Mouse (Mus musculus) NIH3T3 (cell line): Measurements from ENCODE around the gene Nme2.

ENCODE experiments used
- DNase-seq: peaks from one replicate; pipeline ENCODE4 v3.0.0-alpha.2; 2012; ENCODE audit warnings: low read depth

Nme2 gene

GRCm38 (mm10) chr11:93956159-93956558 is at the start of gene Nme2:
Nme2 (minus strand) TSS chr11:93956259.
- DNase-seq, result no peak

DNA sequence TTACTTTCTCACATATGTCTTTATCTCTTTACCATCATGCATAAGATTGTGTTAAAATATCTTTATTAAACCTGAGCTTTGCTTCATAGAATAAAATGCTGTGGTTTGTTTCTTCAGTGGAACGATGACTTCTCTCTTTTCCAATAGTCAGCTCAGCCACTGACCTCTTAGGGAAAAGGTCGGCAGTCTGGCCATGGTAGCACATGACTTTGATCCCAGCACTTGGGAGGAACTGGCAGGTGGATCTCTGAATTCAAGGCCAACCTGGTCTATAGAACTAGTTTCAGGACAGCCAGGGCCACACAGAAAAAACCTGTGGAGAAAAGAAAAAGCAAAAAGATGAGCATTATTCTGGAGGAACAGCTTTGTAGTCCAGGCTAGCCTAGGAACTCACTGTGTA is 47.3 kb upstream of the Nme2 start:
- no peak for DNase-seq

DNA sequence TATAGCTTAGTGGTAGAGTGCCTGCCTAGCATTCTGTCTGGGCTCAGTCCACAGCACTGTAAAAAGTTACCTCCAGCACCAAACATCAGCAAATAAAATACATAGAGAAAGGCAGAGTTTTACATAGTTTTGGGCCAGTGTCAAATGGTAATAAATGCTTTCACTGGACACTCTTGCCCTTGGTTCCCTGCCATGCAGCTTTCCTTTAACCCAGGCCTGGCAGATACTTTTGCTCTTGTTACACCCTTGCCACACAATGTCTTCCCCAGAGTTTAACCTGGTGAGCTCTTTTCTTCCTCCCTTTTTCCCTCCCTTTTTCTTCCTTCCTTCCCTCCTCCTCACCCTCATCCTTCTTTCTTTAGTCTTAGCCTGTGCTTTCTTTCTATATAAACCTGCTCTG is 43.2 kb upstream of the Nme2 start:
- peak; percentile 4 for DNase-seq

DNA sequence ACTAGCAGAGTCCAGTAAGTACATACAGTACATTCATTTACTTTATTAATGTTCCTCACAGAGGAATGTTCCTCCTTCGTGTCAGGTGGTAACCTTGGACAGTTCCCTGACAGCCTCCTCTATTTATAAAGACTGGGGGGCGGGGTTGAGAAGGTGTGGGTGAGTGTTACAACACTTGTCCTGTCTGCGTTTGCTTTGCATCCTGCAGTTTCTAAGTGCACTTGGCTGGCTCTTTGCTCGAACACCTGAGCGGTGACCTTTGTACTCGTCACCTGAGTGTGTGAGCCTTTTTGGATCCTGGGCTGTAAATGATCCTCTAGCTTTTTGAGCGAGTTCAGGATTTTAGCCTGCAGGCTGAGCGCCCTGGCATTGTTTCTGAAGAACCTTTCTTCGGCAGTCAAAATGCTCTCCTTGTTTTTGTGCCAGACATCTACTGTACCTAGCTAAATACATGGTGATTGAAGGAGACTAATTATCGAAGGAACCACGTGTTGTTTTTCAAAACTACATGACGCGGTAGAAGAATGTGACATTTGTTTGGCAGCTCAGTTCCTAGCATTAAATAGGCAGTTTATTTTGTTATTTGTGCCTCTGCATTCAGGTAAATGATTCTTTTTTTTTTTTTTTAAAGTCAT is 41.2 kb upstream of the Nme2 start:
- DNase-seq, result peak; percentile 62

DNA sequence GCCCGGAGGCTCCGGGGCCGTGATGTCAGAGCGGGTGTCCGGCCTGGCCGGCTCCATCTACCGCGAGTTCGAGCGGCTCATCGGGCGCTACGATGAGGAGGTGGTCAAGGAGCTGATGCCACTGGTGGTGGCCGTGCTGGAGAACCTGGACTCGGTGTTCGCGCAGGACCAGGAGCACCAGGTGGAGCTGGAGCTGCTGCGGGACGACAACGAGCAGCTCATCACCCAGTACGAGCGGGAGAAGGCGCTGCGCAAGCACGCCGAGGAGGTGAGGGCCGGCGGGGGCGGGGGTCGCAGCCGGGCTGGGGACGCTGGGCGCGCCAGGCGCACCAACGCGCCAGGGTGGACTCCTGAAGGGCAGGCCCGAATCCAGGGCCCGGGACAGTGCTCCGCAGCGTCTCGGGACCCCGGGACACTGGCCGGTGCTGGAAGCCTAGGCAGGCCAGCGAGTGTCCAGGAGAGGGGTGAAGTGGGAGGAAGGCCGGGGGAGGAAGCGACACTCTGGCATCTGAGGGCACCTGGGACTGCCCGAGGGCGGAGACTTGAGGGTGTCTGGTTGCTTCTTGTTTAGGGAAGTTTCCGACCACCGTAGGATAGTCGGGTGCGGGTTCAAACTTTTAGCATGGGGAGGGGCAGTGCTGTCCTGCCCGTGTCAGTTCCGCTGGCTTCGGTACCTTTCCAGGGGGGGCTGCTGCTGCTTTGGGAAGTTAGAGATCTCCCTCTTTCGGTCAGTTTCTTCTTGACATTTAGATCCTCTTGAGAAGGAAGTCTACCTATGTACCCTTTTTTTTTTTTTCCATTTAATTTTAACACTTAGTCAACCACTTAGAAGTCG is 40.5 kb upstream of the Nme2 start:
- DNase-seq, result peak; percentile 60

DNA sequence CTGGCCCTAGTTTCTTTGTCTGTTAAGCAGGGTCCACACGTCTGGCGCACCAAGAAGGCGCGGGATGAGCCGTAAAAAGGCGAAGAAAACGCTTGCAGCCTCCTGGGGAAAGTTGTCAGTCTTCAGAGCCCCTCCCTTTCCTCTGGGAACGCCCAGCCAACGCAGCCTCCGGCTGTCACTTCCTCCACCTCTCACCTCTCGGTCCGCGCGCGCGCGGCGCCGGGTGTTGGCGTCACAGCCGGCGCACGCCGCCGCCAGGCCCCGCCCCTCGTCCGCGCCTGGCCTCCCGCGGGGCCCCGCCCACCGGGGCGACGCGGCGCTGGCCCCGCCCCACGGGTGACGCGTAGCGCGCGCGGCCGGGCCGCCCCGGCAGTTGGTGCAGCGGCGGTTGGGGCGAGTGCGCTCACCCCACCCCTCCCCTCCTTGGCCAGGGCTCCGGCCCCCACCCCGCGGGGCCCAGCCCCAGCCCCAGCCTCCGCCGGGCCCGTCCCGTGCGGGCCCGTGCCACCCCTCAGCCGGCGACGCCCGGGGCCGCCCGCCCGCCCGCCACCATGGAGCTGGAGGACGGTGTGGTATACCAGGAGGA is 39.8 kb upstream of the Nme2 start, which contains the start of gene Spag9:
Spag9 (plus strand) TSS at position 372 of the 586 bp plus-strand sequence.
- DNase-seq, result peak; percentile 98

DNA sequence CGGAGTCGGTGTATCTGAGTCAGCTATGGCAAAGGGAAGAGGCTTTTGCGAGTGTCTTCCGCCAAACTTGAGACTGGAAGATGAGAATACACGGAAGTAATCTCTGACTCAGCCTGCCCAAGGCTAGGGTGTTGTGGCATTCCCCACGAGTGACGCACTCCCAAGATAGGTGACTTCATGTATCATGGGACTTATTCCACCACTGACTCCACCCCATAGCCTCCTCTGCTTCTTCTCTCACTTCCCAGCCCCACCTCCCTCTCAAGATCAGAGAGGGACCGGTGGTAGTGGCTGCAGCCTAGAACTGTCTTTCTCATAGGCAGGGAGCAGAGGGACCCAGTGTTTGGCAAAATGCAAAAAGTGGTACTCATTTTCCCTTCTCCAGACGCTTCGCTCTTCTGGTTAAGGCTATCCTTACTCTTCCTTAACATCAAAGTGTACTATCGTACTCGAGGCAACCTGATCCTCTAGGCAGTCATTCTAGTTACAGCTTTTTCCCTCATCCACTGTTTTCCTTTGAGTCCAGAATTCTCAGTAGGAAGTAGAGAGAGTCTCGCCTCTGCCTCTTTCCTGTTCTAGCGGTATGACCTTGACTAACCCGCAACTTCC is 39.2 kb upstream of the Nme2 start:
- DNase-seq, result peak; percentile 97

DNA sequence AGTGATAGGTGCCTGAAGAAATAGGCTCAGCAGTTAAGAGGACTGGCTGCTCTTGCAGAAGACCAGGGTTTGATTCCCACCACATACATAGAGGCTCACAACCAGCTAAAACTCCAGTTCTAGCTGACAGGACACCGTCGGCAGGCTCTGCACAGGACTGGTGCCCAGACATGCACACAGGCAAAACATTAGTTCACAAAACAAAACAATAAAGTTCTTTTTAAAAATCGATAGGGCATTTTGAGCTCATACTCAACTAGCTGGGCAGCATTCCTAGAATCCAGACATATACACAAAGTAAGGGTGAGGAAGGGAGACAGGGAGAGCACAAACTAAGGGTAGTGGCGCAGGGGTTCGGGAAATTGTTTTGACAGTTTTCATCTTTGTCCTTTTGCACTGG is 38.5 kb upstream of the Nme2 start:
- DNase-seq, result no peak

DNA sequence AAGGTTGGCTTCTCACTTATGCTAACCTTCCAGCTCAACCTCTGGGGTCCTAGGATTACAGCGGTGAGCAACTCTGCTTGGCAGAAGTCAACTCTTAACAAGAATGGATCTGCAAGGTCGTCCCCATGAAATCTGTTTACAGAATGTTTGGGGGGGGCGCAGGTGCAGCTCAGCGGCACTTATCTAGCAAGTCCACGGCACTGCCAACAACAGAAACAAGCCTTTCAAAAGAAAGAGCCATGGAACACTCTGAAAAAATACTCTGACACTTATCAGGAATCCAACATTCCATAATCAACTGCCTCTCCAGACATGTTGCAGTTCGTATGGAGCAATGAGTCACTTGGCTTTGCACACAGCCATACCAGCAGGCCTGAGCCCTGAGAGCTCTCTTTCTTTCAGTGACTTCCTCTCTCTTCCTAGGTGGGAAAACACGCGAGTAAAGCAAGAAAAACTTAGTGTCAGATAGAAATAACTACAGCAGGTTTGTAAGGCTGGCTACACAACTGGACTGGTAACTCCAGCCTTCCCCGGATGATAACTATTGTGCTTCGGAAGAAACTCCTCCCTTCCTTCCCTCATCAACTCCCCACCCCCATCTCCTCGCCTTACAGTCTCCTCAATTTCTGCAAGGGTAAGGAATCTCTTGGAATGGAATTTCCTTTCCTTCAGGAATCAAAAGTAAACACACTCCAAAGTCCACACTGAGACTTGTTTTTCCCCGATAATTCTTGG is 32.4 kb upstream of the Nme2 start:
- peak; percentile 81 for DNase-seq

DNA sequence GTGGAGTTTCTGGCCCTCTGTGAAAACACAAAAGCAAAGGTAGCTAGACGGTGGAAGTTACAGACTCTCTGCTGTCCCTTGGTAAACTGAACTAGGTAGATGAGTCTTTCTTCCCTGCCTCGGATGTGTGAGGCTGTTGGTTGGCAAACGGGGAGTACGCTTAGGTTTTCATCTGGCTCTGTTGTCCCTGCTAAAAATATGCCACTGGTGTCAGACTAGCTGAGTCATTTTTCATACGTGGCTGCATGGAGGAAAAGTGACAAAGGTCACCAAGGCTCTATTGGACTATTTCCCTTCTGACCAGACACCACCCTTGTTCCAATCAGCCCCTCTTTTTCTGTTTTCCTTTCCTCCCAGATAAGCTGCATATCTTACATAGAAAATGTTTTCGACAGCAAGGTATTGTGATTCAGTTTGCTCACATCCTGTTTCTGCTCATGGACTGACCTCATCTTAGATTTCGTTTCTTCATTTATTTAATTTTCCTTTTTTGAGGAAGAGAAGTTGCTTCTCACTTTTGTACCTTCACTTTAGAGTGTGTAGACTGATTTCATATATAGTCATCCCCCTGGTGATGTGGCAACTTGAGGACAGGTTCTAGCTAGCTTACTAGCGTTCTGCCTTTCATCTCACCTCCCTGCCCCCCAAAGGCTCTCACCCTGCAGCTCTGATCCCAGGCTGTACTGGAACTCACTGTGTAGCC is 31.7 kb upstream of the Nme2 start:
- peak; percentile 12 for DNase-seq

- DNase-seq, result no peak
These were observed 31.0 kb upstream of the Nme2 start for GRCm38 (mm10) chr11:93987026-93987425.

DNA sequence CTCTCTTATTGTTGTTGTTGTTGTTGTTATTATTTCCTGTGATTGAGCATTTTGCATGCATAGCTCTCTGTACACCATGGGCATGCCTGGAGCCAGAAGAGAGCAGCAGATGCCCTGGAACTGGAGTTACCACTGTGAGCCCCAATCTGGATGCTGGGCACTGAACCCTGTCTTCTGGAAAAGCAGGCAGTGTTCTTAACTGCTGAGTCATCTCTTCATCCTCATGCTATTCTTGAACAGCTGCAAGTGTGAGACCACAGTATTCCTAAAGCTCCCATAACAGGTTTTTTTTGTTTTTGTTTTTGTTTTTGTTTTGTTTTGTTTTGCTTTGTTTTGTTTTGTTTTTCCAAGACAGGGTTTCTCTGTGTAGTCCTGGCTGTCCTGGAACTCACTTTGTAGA is 30.2 kb upstream of the Nme2 start:
- DNase-seq, result peak; percentile 27

DNA sequence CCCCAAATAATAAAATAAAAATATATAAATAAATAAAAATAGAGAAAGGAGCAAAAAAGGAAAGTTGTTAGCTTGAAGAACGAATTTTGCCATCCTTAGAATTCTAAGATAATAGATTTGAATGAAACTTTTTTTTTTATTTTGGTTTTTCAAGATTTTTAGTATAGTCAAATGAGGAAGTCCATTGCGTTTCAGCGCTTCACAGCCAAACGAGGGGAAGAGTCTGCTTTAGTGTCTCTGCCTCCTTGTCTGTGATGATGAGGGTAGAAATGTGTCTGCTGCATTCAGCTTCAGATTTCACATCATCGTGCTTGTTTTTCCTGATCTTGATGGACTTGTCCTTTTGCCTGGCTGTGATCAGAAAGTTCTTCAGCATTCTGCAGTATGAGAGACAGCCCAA is 29.2 kb upstream of the Nme2 start:
- DNase-seq, result no peak

DNA sequence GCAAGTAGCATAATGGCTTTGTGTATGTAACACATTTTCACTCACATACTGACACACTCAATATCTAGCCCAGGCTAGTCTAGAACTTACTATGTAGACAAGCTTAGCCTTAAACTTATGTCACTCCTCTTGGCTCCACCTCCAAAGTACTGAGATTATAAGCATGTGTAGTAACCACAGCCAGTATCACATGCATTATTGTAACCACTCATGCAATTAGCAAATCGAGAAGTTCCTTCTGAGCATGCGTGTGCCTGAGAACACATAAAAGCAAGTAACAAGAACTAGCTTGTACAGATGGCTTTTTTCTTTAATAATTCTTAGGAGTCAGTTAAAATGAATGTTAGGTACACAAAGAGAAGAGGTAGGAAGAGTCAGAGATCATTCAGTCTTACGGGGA is 28.6 kb upstream of the Nme2 start:
- DNase-seq, result no peak

DNA sequence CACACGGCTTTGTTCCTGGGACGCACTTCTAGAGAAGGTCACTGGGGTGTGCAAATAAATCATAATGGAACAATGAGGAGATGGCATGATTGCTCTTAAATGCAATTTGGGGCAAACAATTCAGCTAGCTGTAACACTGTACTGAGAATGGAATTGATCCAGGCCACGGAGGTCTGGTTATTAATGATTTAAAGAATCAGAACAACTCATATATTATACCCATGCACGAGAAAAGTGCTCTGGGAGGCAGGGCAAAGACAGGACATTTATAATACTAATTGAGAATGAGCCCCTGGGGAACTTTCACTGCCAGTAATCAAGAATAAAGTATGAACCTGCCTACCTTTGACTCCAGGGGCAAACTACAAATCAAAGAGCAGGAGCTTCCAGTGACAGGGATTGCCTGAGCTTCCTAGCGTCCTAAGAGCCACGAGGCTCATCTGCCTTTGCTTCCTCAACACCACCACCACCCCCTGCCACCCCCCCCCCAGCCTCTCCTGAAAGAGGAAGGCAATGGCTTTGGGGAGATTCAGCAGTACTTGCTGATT is 23.5 kb upstream of the Nme2 start:
- DNase-seq, result peak; percentile 48

DNA sequence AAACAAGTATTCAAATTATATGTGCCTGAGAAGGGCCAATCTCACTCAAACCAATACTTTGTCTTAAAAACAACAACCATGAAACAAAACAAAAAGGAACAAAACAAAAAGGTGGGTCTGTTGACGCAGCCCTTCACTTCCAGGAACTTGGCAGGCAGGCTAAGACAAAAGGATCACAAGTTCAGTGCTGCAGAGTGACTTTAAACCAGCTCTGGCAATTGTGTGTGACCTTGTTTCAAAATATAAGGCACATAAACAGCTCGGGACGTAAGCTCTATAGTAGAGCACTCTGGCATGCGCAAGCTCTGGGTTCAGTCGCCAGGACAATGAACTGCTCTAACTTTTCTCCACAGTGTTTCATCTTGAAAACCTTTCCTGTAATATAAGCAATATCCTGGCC is 16.9 kb upstream of the Nme2 start:
- DNase-seq, result no peak

DNA sequence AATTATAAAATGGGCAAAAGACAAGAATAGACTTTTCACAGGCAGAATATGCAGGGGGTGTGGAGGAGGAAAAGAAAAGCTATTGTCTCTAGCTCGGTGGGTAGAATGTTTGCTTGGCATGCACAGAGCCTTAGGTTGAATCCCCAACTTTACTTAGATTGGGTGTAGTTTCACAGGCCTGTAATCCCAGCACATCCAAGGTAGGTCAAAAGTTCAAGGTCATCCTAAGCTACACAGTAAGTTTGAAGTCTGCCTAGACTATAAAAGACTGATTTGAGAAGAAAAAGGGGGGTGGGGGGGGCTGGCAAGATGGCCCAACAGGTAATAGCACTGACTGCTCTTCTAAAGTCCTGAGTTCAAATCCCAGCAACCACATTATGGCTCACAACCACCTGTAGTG is 13.7 kb upstream of the Nme2 start:
- DNase-seq, result no peak

GRCm38 (mm10) chr11:93969171-93969570 is 13.1 kb upstream of the Nme2 start:
- DNase-seq, result no peak

DNA sequence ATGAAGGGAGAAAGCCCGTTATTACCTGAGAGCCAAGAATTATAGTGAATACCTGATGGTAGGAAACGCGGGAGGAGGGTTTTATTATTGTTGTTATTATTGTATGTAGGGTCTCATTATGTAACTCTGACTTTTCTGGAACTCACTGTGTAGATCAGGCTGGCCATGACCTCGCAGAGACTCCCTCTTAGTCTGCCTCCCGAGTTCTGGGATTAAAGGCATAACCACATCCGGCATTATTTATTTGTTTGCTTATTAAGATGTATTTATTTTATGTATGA is 12.7 kb upstream of the Nme2 start:
- DNase-seq, result no peak

DNA sequence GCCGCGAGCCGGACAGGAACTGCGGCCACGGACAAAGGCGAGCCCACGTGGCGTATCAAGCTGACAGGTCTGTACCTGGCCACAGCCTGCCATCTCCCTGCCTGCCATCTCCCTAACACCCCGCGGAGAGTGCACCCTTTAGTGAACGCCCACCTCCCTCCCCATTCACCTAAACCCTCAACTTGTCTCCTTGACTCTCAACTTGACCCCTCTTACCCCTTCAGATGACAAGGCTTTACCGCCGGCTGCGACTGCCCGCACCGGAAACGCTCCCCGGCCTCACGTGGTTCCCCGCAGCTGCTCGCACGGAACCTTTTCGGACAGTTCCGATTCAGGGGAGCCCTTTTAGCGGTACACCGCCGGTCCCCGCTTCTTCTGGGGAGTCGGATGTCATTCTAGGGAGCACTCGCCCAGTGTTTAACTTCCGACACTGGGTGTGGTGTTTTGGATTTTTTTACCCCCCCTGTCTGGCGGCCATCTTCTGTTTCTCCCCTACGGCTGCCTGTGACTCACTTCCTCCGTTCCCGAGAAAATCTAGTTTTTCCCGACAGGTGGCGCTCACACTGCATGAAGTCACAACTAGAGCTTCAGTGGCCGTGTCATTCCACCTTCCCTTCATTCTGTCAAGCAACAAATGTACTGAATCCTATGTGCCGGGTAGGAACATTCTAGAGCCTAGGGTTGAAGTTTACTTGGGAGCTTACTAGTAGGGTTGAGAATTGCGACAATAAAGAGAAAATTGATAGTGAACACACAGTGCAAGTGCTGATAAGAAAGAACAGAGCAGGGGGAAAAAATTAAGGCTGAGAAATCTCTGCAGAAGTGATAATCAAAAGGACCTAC is 12.2 kb upstream of the Nme2 start, which contains the start of the genes Gm20390 and Nme1:
Gm20390 (minus strand) TSS at position 289 of the 843 bp plus-strand sequence.
Nme1 (minus strand) TSS at position 517 of the 843 bp plus-strand sequence.
- DNase-seq, result peak; percentile 99
